Mouse (Mus musculus) neural tube, embryonic 13.5 days (tissue): ENCODE data around the gene Tm7sf2. TPM values are rescaled to one million over a fixed set of nuclear protein-coding genes. Genes with fewer than 3 reads are reported as not detected.
A peak's percentile ranks its signal among the peaks of the same experiment; 100 is the strongest.

Source experiments
- ATAC-seq: fragments of 200-750 bp; cut with Nextera tagmentation; 2 replicates; pipeline ENCODE4 v1.8.0; 2017; ENCODE audit warnings: low read depth, mild to moderate bottlenecking, moderate TSS enrichment, moderate library complexity
- H3K27ac ChIP-seq: fragments of 300-500 bp; sonication (generic); replicated peaks from 2 replicates; pipeline ENCODE4 v1.5.1; 2015; ENCODE audit warnings: moderate library complexity, mild to moderate bottlenecking, inconsistent platforms
- H3K27me3 ChIP-seq: fragments of 300-500 bp; sonication (generic); 2 replicates; pipeline ENCODE4 v1.6.1; 2015; ENCODE audit warnings: mild to moderate bottlenecking, inconsistent platforms
- H3K36me3 ChIP-seq: fragments of 300-500 bp; sonication (generic); 2 replicates; pipeline ENCODE4 v1.6.1; 2015; ENCODE audit warnings: mild to moderate bottlenecking, inconsistent platforms
- H3K4me1 ChIP-seq: fragments of 300-500 bp; sonication (generic); replicated peaks from 2 replicates; pipeline ENCODE4 v1.6.1; 2015; ENCODE audit warnings: inconsistent platforms
- H3K4me2 ChIP-seq: fragments of 300-500 bp; sonication (generic); 2 replicates; pipeline ENCODE4 v1.6.1; 2015; ENCODE audit warnings: inconsistent platforms, mild to moderate bottlenecking, moderate library complexity
- H3K4me3 ChIP-seq: fragments of 300-500 bp; sonication (generic); 2 replicates; pipeline ENCODE4 v1.5.1; 2015; ENCODE audit warnings: mild to moderate bottlenecking, inconsistent platforms
- H3K9ac ChIP-seq: fragments of 300-500 bp; sonication (generic); 2 replicates; pipeline ENCODE4 v1.6.1; 2015; ENCODE audit warnings: moderate library complexity, mild to moderate bottlenecking, inconsistent platforms
- H3K9me3 ChIP-seq: fragments of 300-500 bp; sonication (generic); 2 replicates; pipeline ENCODE4 v1.6.1; 2016; ENCODE audit warnings: inconsistent platforms
- WGBS: fragments of 180-500 bp; shearing (Covaris S2); methylation state at CpG from one replicate; pipeline ENCODE4 v1.1.7; 2015; 5-methylcytosine and 5-hydroxymethylcytosine counted together
- polyA plus RNA-seq: library from polyadenylated mRNA; unstranded; fragments of >200 nt; fragmentation: Nextera tagmentation; extraction: Ambion mirVana; gene quantifications from 2 replicates; pipeline ENCODE4 v1.2.1, GENCODE M21; 2015

The Tm7sf2 gene
- polyA plus RNA-seq, 1 experiment from 2014 or later = 49.6 TPM

DNA sequence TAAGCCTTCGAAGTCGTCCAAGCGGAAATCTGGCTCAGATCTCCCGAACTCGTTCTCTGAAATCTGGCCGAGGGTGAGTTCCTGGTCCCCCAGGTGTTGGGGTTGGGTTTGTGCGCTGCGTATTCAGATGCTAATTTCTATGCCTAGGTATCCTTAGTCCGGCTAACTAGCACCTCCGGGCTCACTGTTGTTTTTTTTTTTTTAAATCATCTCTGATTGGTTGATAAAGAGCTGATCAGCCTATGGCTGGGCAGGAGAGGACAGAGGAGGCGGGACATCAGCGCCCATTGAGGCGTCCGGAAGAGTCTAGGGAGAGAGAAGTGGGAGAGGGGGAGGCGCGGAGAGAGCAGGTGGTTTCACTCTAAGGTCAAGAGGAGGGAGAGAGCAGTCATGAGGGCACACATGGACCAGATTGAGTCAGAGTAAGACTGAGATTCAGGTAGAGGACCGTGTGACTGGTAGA is 17.3 kb upstream of the Tm7sf2 start:
- WGBS = 0% methylated on average over 17 of the region's 17 CpGs
- Histone ChIP-seq H3K9me3 (no peaks in the 10 kb centered on the region), H3K4me3 (peak overlapping the region; percentile 70), H3K36me3 (peaks cover 33% of the 10 kb centered on the region), H3K4me2 (peak overlapping the region; percentile 95), H3K9ac (peak overlapping the region; percentile 60), H3K4me1 (peaks cover 27% of the 10 kb centered on the region), H3K27me3 (no peaks in the 10 kb centered on the region), H3K27ac (no peak overlapping the region)
- ATAC-seq = peak; percentile 76

DNA sequence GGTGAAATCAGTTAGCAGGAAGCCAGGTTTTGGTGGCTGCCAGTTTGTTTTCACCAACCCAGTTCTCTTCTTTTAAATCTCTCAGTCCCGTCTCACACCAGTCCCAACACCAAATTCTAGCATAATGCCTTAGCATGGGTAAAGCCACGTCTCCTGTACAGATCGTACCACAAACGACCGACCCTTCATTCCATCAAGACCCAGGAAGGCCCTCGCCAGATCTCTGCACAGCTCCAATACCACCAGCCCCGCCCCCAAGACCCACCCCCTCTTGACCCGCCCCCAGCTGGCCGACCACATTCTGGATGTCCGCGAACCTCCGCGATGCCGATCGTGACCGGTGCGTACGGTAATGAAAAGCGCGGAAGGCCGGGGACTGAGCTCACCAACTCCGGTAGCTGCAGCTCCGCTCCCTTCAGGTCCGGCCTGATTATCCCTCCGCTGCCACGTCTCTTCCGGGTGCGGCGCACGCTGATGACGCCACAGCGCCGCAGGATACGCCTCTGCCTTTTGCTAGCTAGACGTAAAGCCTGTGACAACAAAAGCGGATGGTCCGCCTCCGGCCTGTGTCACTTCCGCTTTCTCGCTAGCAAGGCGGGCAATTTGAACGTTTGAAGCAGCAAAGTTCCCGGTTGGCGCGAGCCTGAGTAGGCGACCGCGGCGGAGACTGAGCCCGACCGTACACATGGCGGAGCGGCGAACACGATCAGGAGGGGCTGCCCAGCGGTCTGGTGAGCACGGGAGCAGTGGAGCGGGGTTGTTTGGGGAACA is 16.5 kb upstream of the Tm7sf2 start, which contains the start of the genes Zfpl1 and Cdca5:
Gene Zfpl1 (minus strand): TSS at position 479 of the 771 bp plus-strand sequence.
Gene Cdca5 (plus strand): TSS at position 506 of the 771 bp plus-strand sequence.
- Histone ChIP-seq H3K27me3 (no peaks in the 10 kb centered on the region), H3K27ac (peak within 1 kb of the TSS; percentile 67), H3K9me3 (no peaks in the 10 kb centered on the region), H3K4me3 (peak within 1 kb of the TSS; percentile 70), H3K4me2 (peak within 1 kb of the TSS; percentile 95), H3K36me3 (peaks cover 33% of the 10 kb centered on the region), H3K4me1 (peaks cover 27% of the 10 kb centered on the region), H3K9ac (peak within 1 kb of the TSS; percentile 85)
- under 1% methylated on average over 58 of the region's 58 CpGs for WGBS
- peak; percentile 92 for ATAC-seq

DNA sequence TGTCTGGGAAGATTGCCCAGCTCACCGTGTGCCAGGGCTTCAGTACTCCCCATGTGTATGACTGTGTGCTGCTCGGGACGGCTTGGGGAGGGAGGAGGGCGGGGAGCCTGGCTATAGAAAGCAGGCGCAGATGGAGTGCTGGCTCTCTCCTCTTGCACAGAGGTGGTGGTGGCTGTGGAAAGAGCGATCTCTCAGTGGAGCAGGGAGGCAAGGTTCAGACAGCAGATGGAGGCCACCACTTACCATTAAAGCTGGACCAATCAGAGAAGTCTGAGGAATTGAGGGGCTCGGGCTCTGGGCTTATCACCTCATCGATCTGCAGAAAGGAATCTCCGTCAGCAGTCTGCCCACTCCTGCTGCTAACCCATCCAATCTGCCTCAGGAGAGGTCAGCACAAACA is 14.0 kb upstream of the Tm7sf2 start, which contains the start of gene Gm28374:
Gene Gm28374 (minus strand): TSS at position 101 of the 400 bp plus-strand sequence.
- Histone ChIP-seq H3K4me2 (no peak within 1 kb of the TSS), H3K27ac (no peak within 1 kb of the TSS), H3K4me1 (peaks cover 34% of the 10 kb centered on the region), H3K27me3 (no peaks in the 10 kb centered on the region), H3K9ac (peak within 1 kb of the TSS; percentile 5; the same call in 1 of the 2 replicates), H3K9me3 (no peaks in the 10 kb centered on the region), H3K4me3 (no peak within 1 kb of the TSS), H3K36me3 (peaks cover 36% of the 10 kb centered on the region)
- WGBS = 91% methylated on average over 9 of the region's 9 CpGs
- no peak for ATAC-seq

DNA sequence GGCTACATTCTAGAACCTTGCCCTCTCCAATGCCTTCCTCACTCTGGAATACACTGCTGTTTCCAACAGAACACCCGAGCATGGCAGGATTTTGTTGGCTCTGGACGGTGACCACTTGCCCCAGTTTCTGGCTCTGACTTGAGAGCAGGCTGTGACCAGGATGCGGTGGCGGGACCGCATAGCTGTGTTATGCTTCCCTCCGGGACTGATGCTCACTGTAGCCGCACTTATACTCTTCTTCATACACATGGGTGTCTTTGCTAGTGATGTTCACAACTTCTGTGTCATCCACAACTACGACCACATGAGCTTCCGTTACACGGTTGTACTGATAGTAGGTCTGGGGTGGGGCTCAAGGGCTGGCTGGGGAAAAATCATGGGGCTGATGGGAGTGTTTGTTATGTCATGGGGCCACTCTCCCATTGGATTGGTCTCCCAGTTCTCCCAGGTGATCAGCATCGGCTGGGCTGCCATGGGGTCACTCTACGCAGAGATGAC is 11.9 kb upstream of the Tm7sf2 start, which contains the start of gene Tmem262:
Gene Tmem262 (plus strand): TSS at position 51 of the 498 bp plus-strand sequence.
- no peaks in the 10 kb centered on the region for H3K9me3 ChIP-seq
- H3K9ac ChIP-seq = no peak within 1 kb of the TSS
- WGBS = 91% methylated on average over 12 of the region's 12 CpGs
- H3K4me2 ChIP-seq = no peak within 1 kb of the TSS
- H3K27ac ChIP-seq = no peak within 1 kb of the TSS
- no peak within 1 kb of the TSS for H3K4me3 ChIP-seq
- no peak for ATAC-seq
- H3K36me3 ChIP-seq = peaks cover 40% of the 10 kb centered on the region
- H3K4me1 ChIP-seq = peaks cover 36% of the 10 kb centered on the region
- no peaks in the 10 kb centered on the region for H3K27me3 ChIP-seq

DNA sequence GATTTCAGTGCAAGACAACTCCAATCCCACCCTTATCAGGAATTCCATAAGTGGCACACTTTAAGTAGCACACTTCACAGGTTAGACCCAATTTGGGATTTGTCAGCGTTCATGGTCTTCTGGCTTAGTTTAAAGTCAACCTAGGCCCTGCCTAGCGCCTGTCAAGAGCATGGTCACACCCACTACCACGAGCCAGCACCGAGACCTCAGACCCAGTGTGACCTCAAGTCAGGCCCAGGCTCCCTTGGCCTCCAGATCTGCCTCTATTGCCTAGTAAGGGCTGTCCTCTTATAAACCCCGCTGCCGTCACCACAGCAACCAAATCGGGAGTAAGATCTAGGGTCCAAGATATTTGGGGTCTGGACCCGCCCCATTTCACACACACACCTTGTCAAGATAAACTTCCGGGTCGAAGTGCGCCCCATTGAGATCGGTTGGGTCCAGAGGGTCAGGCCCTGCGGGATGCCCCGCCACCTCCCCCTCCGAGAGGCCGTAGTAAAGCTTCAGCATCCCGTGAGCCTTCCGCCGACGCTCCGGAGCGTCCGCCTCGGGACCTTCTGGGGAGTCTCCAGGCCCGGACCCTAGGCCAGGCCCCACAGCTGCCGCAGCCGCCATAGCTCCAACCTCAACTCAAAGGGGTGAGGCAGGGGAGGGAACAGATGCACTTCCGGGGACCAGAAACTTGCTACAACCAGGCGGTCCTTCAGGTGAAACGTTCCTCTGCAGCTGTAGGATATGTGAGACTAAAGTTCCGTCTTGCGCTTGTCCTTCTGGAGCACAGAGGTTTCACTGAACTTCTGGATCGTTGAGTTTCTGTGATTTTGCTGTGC is 8.6 kb upstream of the Tm7sf2 start, which contains the start of gene Vps51:
Gene Vps51 (minus strand): TSS at position 668 of the 830 bp plus-strand sequence.
- Histone ChIP-seq H3K9ac (peak within 1 kb of the TSS; percentile 82), H3K27me3 (no peaks in the 10 kb centered on the region), H3K4me3 (peak within 1 kb of the TSS; percentile 71), H3K27ac (peak within 1 kb of the TSS; percentile 87), H3K9me3 (no peaks in the 10 kb centered on the region), H3K4me2 (peak within 1 kb of the TSS; percentile 92), H3K4me1 (peaks cover 21% of the 10 kb centered on the region), H3K36me3 (peaks cover 50% of the 10 kb centered on the region)
- WGBS = 2% methylated on average over 33 of the region's 33 CpGs
- ATAC-seq = peak; percentile 90

DNA sequence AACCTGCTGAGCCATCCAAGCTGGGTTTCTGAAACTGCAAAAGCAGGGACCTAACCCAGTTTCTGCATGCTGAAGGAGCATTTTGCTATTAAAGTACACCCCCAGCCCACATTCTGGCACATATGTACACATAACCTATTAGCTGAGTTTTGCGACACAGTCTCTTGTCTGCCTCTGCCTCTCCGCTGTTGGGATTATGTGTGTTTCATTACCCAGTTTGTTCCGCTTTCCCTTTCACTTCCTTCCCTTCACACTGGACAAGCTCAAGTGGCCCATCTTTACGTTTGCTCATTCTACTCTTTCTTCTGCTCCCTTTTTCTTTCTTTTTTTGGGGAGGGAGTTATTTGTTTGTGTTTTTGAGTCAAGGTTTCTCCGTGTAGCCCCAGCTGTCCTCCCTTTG is 5.7 kb upstream of the Tm7sf2 start:
- peaks cover 55% of the 10 kb centered on the region for H3K36me3 ChIP-seq
- no peak overlapping the region for H3K27ac ChIP-seq
- H3K9me3 ChIP-seq = no peaks in the 10 kb centered on the region
- no peak for ATAC-seq
- no peak overlapping the region for H3K4me3 ChIP-seq
- WGBS = 91% methylated on average over 5 of the region's 5 CpGs
- no peaks in the 10 kb centered on the region for H3K27me3 ChIP-seq
- no peak overlapping the region for H3K4me2 ChIP-seq
- peaks cover 21% of the 10 kb centered on the region for H3K4me1 ChIP-seq
- no peak overlapping the region for H3K9ac ChIP-seq

DNA sequence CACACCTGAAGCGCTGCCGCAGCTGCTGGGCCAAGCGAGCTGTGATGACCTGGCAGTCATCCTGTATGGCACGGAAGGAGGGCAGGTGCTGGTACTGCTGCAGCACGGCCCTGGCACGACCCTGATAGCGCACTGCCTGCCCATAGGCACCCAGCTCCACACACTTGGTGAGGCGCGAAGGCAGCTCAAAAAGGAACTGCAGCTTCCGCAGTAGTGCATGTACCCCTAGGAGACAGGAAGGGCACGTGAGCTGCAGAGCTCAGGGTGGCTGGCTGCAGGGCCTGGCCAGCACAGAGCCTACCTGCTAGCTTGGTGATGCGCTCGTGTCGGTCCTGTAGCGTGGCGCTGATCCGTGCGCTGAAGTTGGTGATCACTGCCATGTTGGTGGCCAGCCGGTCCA is 3.1 kb upstream of the Tm7sf2 start:
- ATAC-seq = no peak
- 92% methylated on average over 19 of the region's 19 CpGs for WGBS
- no peak overlapping the region for H3K4me3 ChIP-seq
- no peaks in the 10 kb centered on the region for H3K27me3 ChIP-seq
- H3K36me3 ChIP-seq = peaks cover 57% of the 10 kb centered on the region
- H3K4me2 ChIP-seq = no peak overlapping the region
- no peaks in the 10 kb centered on the region for H3K9me3 ChIP-seq
- H3K4me1 ChIP-seq = peaks cover 29% of the 10 kb centered on the region
- H3K27ac ChIP-seq = no peak overlapping the region
- no peak overlapping the region for H3K9ac ChIP-seq

DNA sequence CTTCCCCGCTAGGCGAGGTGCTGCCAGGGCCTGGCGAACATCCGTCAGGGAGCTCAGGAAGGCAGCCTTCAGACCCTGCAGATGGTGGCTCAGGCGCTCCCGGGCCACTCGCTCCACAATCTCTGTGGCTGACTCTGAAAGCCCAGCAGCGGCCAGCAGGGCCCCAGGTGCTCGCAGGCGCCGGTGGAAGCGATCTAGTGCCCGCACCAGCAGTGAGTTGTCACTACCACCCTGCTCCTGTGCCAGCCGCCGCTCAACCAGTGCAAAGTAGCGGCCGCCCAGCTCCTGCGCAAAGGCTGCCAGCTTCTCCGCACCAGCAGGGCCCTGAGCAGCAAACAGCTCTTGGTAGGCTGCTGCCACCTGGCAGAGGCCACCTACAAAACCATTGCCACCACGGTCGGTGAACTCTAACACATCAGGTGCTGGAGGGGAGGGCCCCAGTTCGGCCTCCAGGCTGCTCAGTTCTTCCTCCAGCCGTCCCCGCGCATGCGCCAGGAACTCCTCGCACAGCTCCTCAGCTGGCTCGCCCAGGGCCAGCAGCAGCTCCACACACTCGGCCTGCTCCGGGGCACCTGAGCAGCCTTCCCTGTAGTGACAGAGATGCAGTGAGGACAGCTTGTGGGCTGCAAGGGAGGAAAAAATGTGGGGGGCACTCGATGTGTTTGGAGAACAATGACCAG is 2.5 kb upstream of the Tm7sf2 start:
- ATAC-seq = no peak
- Histone ChIP-seq H3K36me3 (peaks cover 57% of the 10 kb centered on the region), H3K27ac (no peak overlapping the region), H3K27me3 (no peaks in the 10 kb centered on the region), H3K4me1 (peaks cover 29% of the 10 kb centered on the region), H3K4me3 (no peak overlapping the region), H3K4me2 (no peak overlapping the region), H3K9me3 (no peaks in the 10 kb centered on the region), H3K9ac (no peak overlapping the region)
- WGBS = 91% methylated on average over 31 of the region's 31 CpGs

DNA sequence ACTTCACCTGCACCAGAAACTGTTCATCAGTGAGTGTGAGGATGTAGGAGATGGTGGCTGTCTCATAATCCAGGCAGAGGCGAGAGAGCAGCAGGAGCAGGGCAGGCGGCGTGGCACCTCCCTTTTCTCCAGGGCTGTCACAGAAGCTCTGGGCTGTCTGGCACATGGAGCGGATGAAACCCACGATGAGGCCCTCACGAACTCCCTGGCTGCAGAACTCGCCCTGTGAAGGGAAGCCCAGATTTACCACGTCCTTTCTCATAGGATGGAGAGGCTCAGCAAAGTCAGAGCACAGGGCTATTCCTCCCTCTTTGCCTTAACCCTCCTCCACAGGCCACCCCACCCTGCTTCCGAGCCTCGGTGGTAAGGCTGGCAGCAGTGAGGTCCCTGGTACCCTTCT is 1.7 kb upstream of the Tm7sf2 start:
- 94% methylated on average over 10 of the region's 10 CpGs for WGBS
- ATAC-seq = no peak
- H3K36me3 ChIP-seq = peaks cover 51% of the 10 kb centered on the region

DNA sequence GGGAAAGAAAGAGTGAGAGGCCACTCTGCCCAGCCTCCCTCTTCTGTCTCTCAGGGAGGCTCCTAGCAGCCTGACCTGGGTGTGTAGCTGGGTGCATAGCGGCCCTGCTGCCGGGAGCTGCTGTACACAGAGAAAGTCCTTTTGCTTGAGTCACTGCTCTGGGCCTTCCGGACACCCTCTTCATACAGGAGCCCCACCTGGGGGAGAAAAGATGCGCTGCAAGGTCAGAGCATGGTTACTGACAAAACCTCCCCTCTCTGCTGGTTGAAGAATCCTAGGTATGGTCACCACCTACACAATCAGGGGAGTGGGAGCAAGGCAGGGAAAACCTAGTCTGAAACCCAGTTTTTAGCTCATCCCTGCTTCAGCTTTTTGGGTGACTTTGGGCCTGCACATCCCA is 778 bp upstream of the Tm7sf2 start:
- Histone ChIP-seq H3K9me3 (no peaks in the 10 kb centered on the region), H3K4me1 (peaks cover 28% of the 10 kb centered on the region), H3K27ac (no peak overlapping the region), H3K9ac (no peak overlapping the region), H3K36me3 (peaks cover 45% of the 10 kb centered on the region), H3K4me2 (no peak overlapping the region), H3K27me3 (no peaks in the 10 kb centered on the region), H3K4me3 (no peak overlapping the region)
- no peak for ATAC-seq
- WGBS = 81% methylated on average over 4 of the region's 4 CpGs

More for the DNA sequence above, 1.7 kb upstream of the Tm7sf2 start:
- H3K4me3 ChIP-seq = no peak overlapping the region
- no peak overlapping the region for H3K9ac ChIP-seq
- no peaks in the 10 kb centered on the region for H3K27me3 ChIP-seq
- H3K4me2 ChIP-seq = no peak overlapping the region
- no peak overlapping the region for H3K27ac ChIP-seq
- peaks cover 28% of the 10 kb centered on the region for H3K4me1 ChIP-seq
- H3K9me3 ChIP-seq = no peaks in the 10 kb centered on the region

DNA sequence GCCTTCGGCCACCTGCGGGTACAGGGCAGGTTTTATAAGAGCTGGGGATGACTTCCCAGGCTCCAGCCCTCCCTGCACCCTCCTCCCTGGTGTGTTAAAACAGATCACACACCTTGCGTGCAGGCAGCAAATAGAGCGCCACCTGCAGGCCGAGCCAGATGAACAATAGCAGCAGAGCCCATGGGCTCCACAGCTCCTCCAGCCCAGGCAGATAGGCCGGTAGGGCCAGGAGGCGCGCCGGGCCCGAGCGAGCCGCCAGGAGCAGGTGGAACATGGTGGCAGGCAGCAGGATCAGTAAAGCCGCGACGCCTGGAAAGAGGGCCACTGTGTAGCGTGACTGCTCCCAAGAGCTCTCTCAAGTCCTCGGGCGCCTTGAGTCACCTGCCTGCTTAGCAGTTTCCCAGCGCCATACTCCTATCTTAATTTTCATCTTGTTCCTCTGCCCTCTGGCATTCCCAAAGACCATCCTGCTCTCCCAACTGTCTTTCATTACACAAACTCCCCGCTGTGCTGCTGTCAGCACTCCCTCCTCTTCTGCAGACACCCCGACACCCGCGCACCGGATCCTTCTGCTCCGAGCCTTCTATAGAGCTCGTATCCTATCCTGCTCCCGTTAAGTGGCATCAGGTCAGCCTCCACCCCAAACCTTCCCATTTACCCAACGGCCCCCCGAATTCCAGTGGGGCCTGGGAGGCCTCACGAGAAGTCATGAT is 1.0 kb downstream of the Tm7sf2 start:
- ATAC-seq = peak; percentile 82
- Histone ChIP-seq H3K27ac (peak overlapping the region; percentile 95), H3K36me3 (peaks cover 35% of the 10 kb centered on the region), H3K27me3 (no peaks in the 10 kb centered on the region), H3K9me3 (no peaks in the 10 kb centered on the region), H3K4me3 (peak overlapping the region; percentile 59), H3K4me2 (peak overlapping the region; percentile 95), H3K4me1 (peaks cover 44% of the 10 kb centered on the region), H3K9ac (peak overlapping the region; percentile 86)
- WGBS = under 1% methylated on average over 30 of the region's 30 CpGs
